In genomic region chr11:38117741-38118140, GRCm38 (mm10) we compare ENCODE assay signal across 26 mouse cellular contexts.
DNase-seq lines count a peak whose midpoint lies in the region; ATAC-seq lines count a peak whose summit lies in the region.
"Had no signal": no experiment of that assay in that cellular context is flagged by ENCODE, and none has a peak within 500 bp of the region (broad histone marks: within the 10 kb centered on the region; RNA-seq: fewer than 3 reads in every experiment).

No protein-coding gene starts in this region.

- H3K9me3 ChIP-seq in embryonic facial prominence, embryonic 14.5 days (ENCODE audit: control insufficient read depth, low read length): no peaks in the 10 kb centered on the region
- no peaks in the 10 kb centered on the region for H3K9me3 ChIP-seq in embryonic facial prominence, embryonic 10.5 days
- H3K9me3 ChIP-seq in stomach, embryonic 16.5 days (replicated peaks; ENCODE audit: control insufficient read depth, low read length): no peaks in the 10 kb centered on the region
- H3K9me3 ChIP-seq: embryonic facial prominence, embryonic 12.5 days; forebrain, embryonic 10.5 days; forebrain, embryonic 13.5 days; G1E; heart, embryonic 10.5 days; heart, embryonic 13.5 days; hindbrain, embryonic 15.5 days had no signal

- no peak overlapping the region for H3K4me3 ChIP-seq in embryonic facial prominence, embryonic 14.5 days (ENCODE audit: low read depth, low read length)
- no peak overlapping the region for H3K4me3 ChIP-seq in embryonic facial prominence, embryonic 10.5 days
- no peak overlapping the region for H3K4me3 ChIP-seq in stomach, embryonic 16.5 days (replicated peaks; ENCODE audit: low read length)
- H3K4me3 ChIP-seq: embryonic facial prominence, embryonic 12.5 days; forebrain, embryonic 10.5 days; forebrain, embryonic 13.5 days; heart, adult 2 months; heart, embryonic 10.5 days; heart, embryonic 13.5 days; hindbrain, embryonic 15.5 days had no signal

- no peak overlapping the region for H3K4me2 ChIP-seq in embryonic facial prominence, embryonic 14.5 days (ENCODE audit: low read depth, low read length)
- H3K4me2 ChIP-seq in stomach, embryonic 16.5 days (ENCODE audit: low read depth, low read length): no peak overlapping the region
- H3K4me2 ChIP-seq: embryonic facial prominence, embryonic 12.5 days; forebrain, embryonic 13.5 days; heart, embryonic 13.5 days; hindbrain, embryonic 15.5 days had no signal

- no peak for ATAC-seq in embryonic facial prominence, embryonic 14.5 days (ENCODE audit: low read depth)
- ATAC-seq in stomach, embryonic 16.5 days (ENCODE audit: insufficient read depth, low FRiP score): 0 out of 2 replicates have a peak, but pooled peaks have one; percentile 56
- ATAC-seq in erythroblast, adult 5-6 weeks (replicated peaks; ENCODE audit: low FRiP score, poor library complexity, severe bottlenecking): no peak
- ATAC-seq: activated CD4-positive, CD25-positive, alpha-beta regulatory T cell, adult 4 months; forebrain, embryonic 13.5 days; forebrain, embryonic 16.5 days; intestine, postnatal 0 days had no signal

- no peaks in the 10 kb centered on the region for H3K27me3 ChIP-seq in embryonic facial prominence, embryonic 14.5 days (replicated peaks; ENCODE audit: control insufficient read depth, insufficient read depth, low read length)
- H3K27me3 ChIP-seq in embryonic facial prominence, embryonic 10.5 days (replicated peaks; ENCODE audit: low read depth, poor library complexity, severe bottlenecking): no peaks in the 10 kb centered on the region
- no peaks in the 10 kb centered on the region for H3K27me3 ChIP-seq in stomach, embryonic 16.5 days (ENCODE audit: control insufficient read depth, insufficient read depth, low read length)
- H3K27me3 ChIP-seq: CH12.LX; embryonic facial prominence, embryonic 12.5 days; forebrain, embryonic 13.5 days; heart, embryonic 13.5 days; hindbrain, embryonic 15.5 days had no signal

- H3K36me3 ChIP-seq in embryonic facial prominence, embryonic 14.5 days (ENCODE audit: control insufficient read depth, insufficient read depth, low read length): no peaks in the 10 kb centered on the region
- no peaks in the 10 kb centered on the region for H3K36me3 ChIP-seq in embryonic facial prominence, embryonic 10.5 days (replicated peaks)
- no peaks in the 10 kb centered on the region for H3K36me3 ChIP-seq in stomach, embryonic 16.5 days (ENCODE audit: control insufficient read depth, insufficient read depth, low read length)
- H3K36me3 ChIP-seq: embryonic facial prominence, embryonic 12.5 days; forebrain, embryonic 10.5 days; G1E; heart, embryonic 10.5 days; heart, embryonic 13.5 days; hindbrain, embryonic 15.5 days had no signal

- no peak overlapping the region for H3K9ac ChIP-seq in embryonic facial prominence, embryonic 14.5 days (ENCODE audit: low read depth, low read length)
- H3K9ac ChIP-seq in stomach, embryonic 16.5 days (ENCODE audit: low read length): no peak overlapping the region
- H3K9ac ChIP-seq: embryonic facial prominence, embryonic 12.5 days; forebrain, embryonic 13.5 days; heart, embryonic 13.5 days; hindbrain, embryonic 15.5 days had no signal

- H3K4me1 ChIP-seq in embryonic facial prominence, embryonic 14.5 days (ENCODE audit: control insufficient read depth, insufficient read depth, low read length): no peaks in the 10 kb centered on the region; the same call in 1 of the 2 replicates
- H3K4me1 ChIP-seq in embryonic facial prominence, embryonic 10.5 days: peaks cover 5% of the 10 kb centered on the region; the same call in 1 of the 2 replicates
- no peaks in the 10 kb centered on the region for H3K4me1 ChIP-seq in stomach, embryonic 16.5 days (ENCODE audit: control insufficient read depth, insufficient read depth, low read length)
- H3K4me1 ChIP-seq: embryonic facial prominence, embryonic 12.5 days; heart, embryonic 10.5 days; heart, embryonic 13.5 days; hindbrain, embryonic 15.5 days had no signal

- WGBS in embryonic facial prominence, embryonic 14.5 days: 58% methylated on average over 5 of the region's 5 CpGs
- 82% methylated on average over 5 of the region's 5 CpGs for WGBS in embryonic facial prominence, embryonic 10.5 days
- WGBS in stomach, embryonic 16.5 days: 48% methylated on average over 5 of the region's 5 CpGs

- no peak overlapping the region for H3K27ac ChIP-seq in embryonic facial prominence, embryonic 14.5 days (replicated peaks; ENCODE audit: low read depth, low read length)
- H3K27ac ChIP-seq in embryonic facial prominence, embryonic 10.5 days (replicated peaks): no peak overlapping the region
- no peak overlapping the region for H3K27ac ChIP-seq in stomach, embryonic 16.5 days (ENCODE audit: low read length)
- H3K27ac ChIP-seq: embryonic facial prominence, embryonic 12.5 days; forebrain, embryonic 10.5 days; forebrain, embryonic 13.5 days; heart, adult 2 months; heart, embryonic 10.5 days; heart, embryonic 13.5 days; hindbrain, embryonic 15.5 days had no signal

- peak; percentile 42 for DNase-seq in embryonic facial prominence, embryonic 14.5 days (ENCODE audit: low spot score)
- no peak for DNase-seq in embryonic facial prominence, embryonic 10.5 days (ENCODE audit: low spot score)
- DNase-seq in Muller cell, postnatal 12 days (ENCODE audit: inconsistent ontology term): peak; percentile 64
- DNase-seq in cerebellum, adult 9-10 months: no peak
- DNase-seq: adrenal gland, adult 8-10 months; adrenal gland, postnatal 25 days; cerebellum, adult 2 months; cerebellum, postnatal 14 days; gastrocnemius, postnatal 10 days; gastrocnemius, postnatal 36 days; heart, adult 2 months; heart, postnatal 14 days; heart, postnatal 4 days had no signal

Comparison
In these comparisons a context has a peak if more than half of its experiments do, and no peak if none do; other contexts are left out.
1. DNase-seq: peak in embryonic facial prominence, embryonic 14.5 days (single experiment) and Muller cell, postnatal 12 days (single experiment); none in embryonic facial prominence, embryonic 10.5 days (single experiment) and cerebellum, adult 9-10 months (single experiment).